12 mouse cellular contexts compared by ENCODE assay signal in the genomic region with DNA sequence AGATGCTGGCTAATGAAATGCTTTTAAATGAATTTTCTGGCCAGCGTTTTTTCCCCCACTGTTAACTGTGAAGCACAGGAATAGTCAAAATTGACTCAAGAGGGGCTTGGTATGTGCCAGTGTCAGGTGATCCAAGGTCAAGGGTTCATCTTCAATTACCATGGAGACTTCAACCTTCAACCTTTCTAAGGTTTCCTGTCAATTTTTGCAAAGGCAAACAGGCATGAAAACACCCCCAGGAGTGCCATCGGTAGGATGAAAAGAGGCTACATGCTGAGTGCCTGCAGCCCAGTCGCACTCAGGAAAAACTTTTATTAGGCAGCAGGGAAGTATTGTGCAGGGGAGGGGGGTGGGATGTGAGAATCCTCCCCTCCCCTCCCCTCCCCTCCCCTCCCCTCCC. TPM values are rescaled to one million over a fixed set of nuclear protein-coding genes. Genes with fewer than 3 reads are reported as not detected.
DNase-seq lines count a peak whose midpoint lies in the region; ATAC-seq and TF ChIP-seq lines count a peak whose summit lies in the region.
"Had no signal": no experiment of that assay in that cellular context is flagged by ENCODE, and none has a peak within 500 bp of the region (broad histone marks: within the 10 kb centered on the region; RNA-seq: fewer than 3 reads in every experiment).

No protein-coding gene starts in this region.

- peak overlapping the region; percentile 81; the same call in 1 of the 2 replicates for H3K27ac ChIP-seq in heart, embryonic 11.5 days (ENCODE audit: low read depth, low read length)
- H3K27ac ChIP-seq in kidney, embryonic 16.5 days (ENCODE audit: low read length): no peak overlapping the region
- peak overlapping the region; percentile 46; the same call in 1 of the 2 replicates for H3K27ac ChIP-seq in liver, embryonic 11.5 days (ENCODE audit: low read depth, low read length)
- no peak overlapping the region for H3K27ac ChIP-seq in layer of hippocampus, adult 2 months

- TF ChIP-seq CTCF in layer of hippocampus, adult 2 months (conservative IDR thresholded peaks at IDR 0.05): no peak

- no peaks in the 10 kb centered on the region for H3K9me3 ChIP-seq in heart, embryonic 11.5 days (replicated peaks; ENCODE audit: control insufficient read depth, low read length)
- no peaks in the 10 kb centered on the region for H3K9me3 ChIP-seq in kidney, embryonic 16.5 days (ENCODE audit: low read length)
- H3K9me3 ChIP-seq in liver, embryonic 11.5 days (ENCODE audit: control insufficient read depth, low read length): no peaks in the 10 kb centered on the region

- no peak for ATAC-seq in heart, embryonic 11.5 days (replicated peaks; ENCODE audit: insufficient number of reproducible peaks, low FRiP score, low TSS enrichment)
- ATAC-seq in kidney, embryonic 16.5 days (ENCODE audit: low FRiP score, low TSS enrichment): no peak
- ATAC-seq in liver, embryonic 11.5 days (replicated peaks; ENCODE audit: low FRiP score): no peak
- ATAC-seq: hindbrain, embryonic 16.5 days had no signal

- H3K4me1 ChIP-seq in heart, embryonic 11.5 days (ENCODE audit: control insufficient read depth, insufficient read depth, low read length): peaks cover 29% of the 10 kb centered on the region
- peaks cover 16% of the 10 kb centered on the region for H3K4me1 ChIP-seq in kidney, embryonic 16.5 days (ENCODE audit: insufficient read depth, low read length)
- peaks cover 71% of the 10 kb centered on the region for H3K4me1 ChIP-seq in liver, embryonic 11.5 days (replicated peaks; ENCODE audit: control insufficient read depth, insufficient read depth, low read length)

- WGBS in heart, embryonic 11.5 days (ENCODE audit: insufficient replicate concordance): 17% methylated on average over 3 of the region's 3 CpGs
- 16% methylated on average over 3 of the region's 3 CpGs for WGBS in kidney, embryonic 16.5 days
- WGBS in liver, embryonic 11.5 days: 21% methylated on average over 3 of the region's 3 CpGs

- no peak overlapping the region for H3K4me3 ChIP-seq in heart, embryonic 11.5 days (ENCODE audit: low read depth, low read length)
- H3K4me3 ChIP-seq in kidney, embryonic 16.5 days (ENCODE audit: low read length): no peak overlapping the region
- H3K4me3 ChIP-seq in liver, embryonic 11.5 days (ENCODE audit: low read depth, low read length): no peak overlapping the region
- H3K4me3 ChIP-seq in layer of hippocampus, adult 2 months: no peak overlapping the region

- no peaks in the 10 kb centered on the region for H3K36me3 ChIP-seq in heart, embryonic 11.5 days (ENCODE audit: control insufficient read depth, insufficient read depth, low read length)
- no peaks in the 10 kb centered on the region for H3K36me3 ChIP-seq in kidney, embryonic 16.5 days (ENCODE audit: insufficient read depth, low read length)
- H3K36me3 ChIP-seq in liver, embryonic 11.5 days (ENCODE audit: control insufficient read depth, insufficient read depth, low read length): no peaks in the 10 kb centered on the region

- H3K4me2 ChIP-seq in heart, embryonic 11.5 days: no peak overlapping the region
- H3K4me2 ChIP-seq in kidney, embryonic 16.5 days (replicated peaks; ENCODE audit: low read depth, low read length): no peak overlapping the region
- no peak overlapping the region; the same call in 1 of the 2 replicates for H3K4me2 ChIP-seq in liver, embryonic 11.5 days

- no peak for DNase-seq in heart, adult 8-10 months (ENCODE audit: low spot score)
- DNase-seq in kidney, postnatal 14 days: peak; percentile 33
- peak; percentile 81 for DNase-seq in embryo, embryonic 10 days (ENCODE audit: low spot score)
- DNase-seq in liver, embryonic 11.5 days (ENCODE audit: low spot score): no peak
- no peak for DNase-seq in layer of hippocampus, postnatal 14 days (ENCODE audit: low spot score in 2 of 2)
- no peak for DNase-seq in layer of hippocampus, adult 2 months (ENCODE audit: low spot score in 2 of 2)
- DNase-seq: adrenal gland, adult 2 months; lung, adult 2 months; thymus, postnatal 4 days had no signal

- H3K27me3 ChIP-seq in heart, embryonic 11.5 days (ENCODE audit: control insufficient read depth, insufficient read depth, low read length): no peaks in the 10 kb centered on the region
- no peaks in the 10 kb centered on the region for H3K27me3 ChIP-seq in kidney, embryonic 16.5 days (ENCODE audit: insufficient read depth, low read length)
- H3K27me3 ChIP-seq in liver, embryonic 11.5 days (replicated peaks; ENCODE audit: control insufficient read depth, insufficient read depth, low read length): no peaks in the 10 kb centered on the region

- no peak overlapping the region for H3K9ac ChIP-seq in heart, embryonic 11.5 days (ENCODE audit: low read depth, low read length)
- H3K9ac ChIP-seq in kidney, embryonic 16.5 days (replicated peaks; ENCODE audit: low read length): no peak overlapping the region
- no peak overlapping the region for H3K9ac ChIP-seq in liver, embryonic 11.5 days (ENCODE audit: low read depth, low read length)

RNA-seq across cellular contexts. Expression of gene Ddc, which starts 12.0 kb away (rescaled TPM):
- 39.7 and 44.5 TPM in 2 replicates for polyA plus RNA-seq in heart, embryonic 11.5 days (2014; fragmentation: Nextera tagmentation; extraction: Ambion mirVana)
- 1 to 10 TPM in 2 of 4 experiments, under 1 TPM in 2; 0.66 to 1.2 (median 0.93) TPM for total RNA-seq in heart, adult 8-10 months (2022)
- polyA plus RNA-seq in kidney, embryonic 16.5 days (2015; fragmentation: Nextera tagmentation; extraction: Ambion mirVana): 12.6 and 13.2 TPM in 2 replicates
- 15.9 and 17.2 TPM in 2 replicates for polyA plus RNA-seq in liver, embryonic 11.5 days (2014; fragmentation: Nextera tagmentation; extraction: Ambion mirVana)
- 10 to 100 TPM; 11.9 to 15.0 TPM for total RNA-seq in layer of hippocampus, postnatal 14 days (2021)
- total RNA-seq in layer of hippocampus, adult 2 months (2021): 1 to 10 TPM; 8.1 to 8.9 TPM

Comparison
In these comparisons a context has a peak if more than half of its experiments do, and no peak if none do; other contexts are left out.
1. H3K27ac ChIP-seq: peak in heart, embryonic 11.5 days (single experiment) and liver, embryonic 11.5 days (single experiment); none in kidney, embryonic 16.5 days (single experiment) and layer of hippocampus, adult 2 months (single experiment).
2. DNase-seq: peak in kidney, postnatal 14 days (single experiment) and embryo, embryonic 10 days (single experiment); none in heart, adult 8-10 months (single experiment), liver, embryonic 11.5 days (single experiment), layer of hippocampus, postnatal 14 days (0 of 2) and layer of hippocampus, adult 2 months (0 of 2).
3. RNA of gene Ddc, which starts 12.0 kb away (total RNA-seq): 11.9 to 15.0 TPM in layer of hippocampus, postnatal 14 days and 8.1 to 8.9 TPM in layer of hippocampus, adult 2 months; 0.66 to 1.2 TPM in heart, adult 8-10 months; every median in the first group is over 4 times any median in the second.